Mouse (Mus musculus) MEL (cell line): ENCODE measurements around the gene Slc6a21. TPM values are rescaled to one million over a fixed set of nuclear protein-coding genes. Genes with fewer than 3 reads are reported as not detected.

Experiments used
- DNase-seq: peaks from one replicate; pipeline ENCODE4 v3.0.0; 2011; ENCODE audit warnings: low read depth, low spot score
- H3K27ac ChIP-seq: 2 replicates; pipeline ENCODE4 v1.5.1; 2012; ENCODE audit warnings: low read depth, mild to moderate bottlenecking, control low read depth, low read length, moderate library complexity; ENCODE audit not compliant: control insufficient read depth
- H3K27me3 ChIP-seq, 2 experiments: fragments of 150-350 bp in 1 of 2; sonication (generic) in 1 of 2; 2 replicates each; pipeline ENCODE4 v1.6.1; 2012; ENCODE audit warnings: low read length in 2 of 2, mild to moderate bottlenecking in 2 of 2, improper control_type of control experiment in 1 of 2, moderate library complexity in 1 of 2; ENCODE audit not compliant: insufficient read depth in 2 of 2, control insufficient read depth in 1 of 2
- H3K36me3 ChIP-seq, 2 experiments: 2 replicates each; pipeline ENCODE4 v1.6.1; 2012 to 2014; ENCODE audit warnings: low read length in 2 of 2, improper control_type of control experiment in 1 of 2, inconsistent platforms in 1 of 2, mild to moderate bottlenecking in 1 of 2; ENCODE audit not compliant: insufficient read depth in 2 of 2, control insufficient read depth in 1 of 2
- H3K4me1 ChIP-seq, 2 experiments: fragments of 150-350 bp in 1 of 2; sonication (generic) in 1 of 2; 2 replicates each; pipeline ENCODE4 v1.6.1; 2012; ENCODE audit warnings: low read length in 2 of 2, improper control_type of control experiment in 1 of 2, mild to moderate bottlenecking in 1 of 2; ENCODE audit not compliant: insufficient read depth in 2 of 2, control insufficient read depth in 1 of 2
- H3K4me3 ChIP-seq, 2 experiments: fragments of 150-350 bp in 1 of 2; sonication (generic) in 1 of 2; 2 replicates each; pipeline ENCODE4 v1.5.1; 2012; ENCODE audit warnings: low read depth in 2 of 2, low read length in 2 of 2, mild to moderate bottlenecking in 2 of 2, moderate library complexity in 2 of 2, control low read depth in 1 of 2, improper control_type of control experiment in 1 of 2; ENCODE audit not compliant: control insufficient read depth in 1 of 2, insufficient read depth in 1 of 2
- H3K79me2 ChIP-seq: 2 replicates; pipeline ENCODE4 v1.6.1; 2012; ENCODE audit warnings: mild to moderate bottlenecking, low read length, moderate library complexity; ENCODE audit not compliant: control insufficient read depth, poor library complexity, insufficient read depth
- H3K9ac ChIP-seq: 2 replicates; pipeline ENCODE4 v1.6.1; 2012; ENCODE audit warnings: low read depth, mild to moderate bottlenecking, control low read depth, low read length, moderate library complexity; ENCODE audit not compliant: control insufficient read depth, poor library complexity, severe bottlenecking
- H3K9me3 ChIP-seq: fragments of 150-350 bp; sonication (generic); replicated peaks from 2 replicates; pipeline ENCODE4 v1.6.1; 2012; ENCODE audit warnings: mild to moderate bottlenecking, low read length, improper control_type of control experiment, moderate library complexity; ENCODE audit not compliant: insufficient read depth
- BHLHE40 ChIP-seq: IDR thresholded peaks from 2 replicates; pipeline ENCODE4 v1.6.1; 2012; ENCODE audit warnings: low read depth, mild to moderate bottlenecking, inconsistent platforms, low read length, improper control_type of control experiment, borderline replicate concordance
- CHD1 ChIP-seq: IDR thresholded peaks from 2 replicates; pipeline ENCODE4 v1.6.1; 2012; ENCODE audit warnings: low read depth, mild to moderate bottlenecking, inconsistent platforms, low read length, improper control_type of control experiment
- CHD2 ChIP-seq: IDR thresholded peaks from 2 replicates; pipeline ENCODE4 v1.6.1; 2011; ENCODE audit warnings: low read length, improper control_type of control experiment
- CTCF ChIP-seq, 3 experiments: IDR thresholded peaks in 2 of 3; conservative IDR thresholded peaks in 1 of 3; 2 replicates each; pipeline ENCODE4 v1.5.1; 2011 to 2012; ENCODE audit warnings: low read length in 3 of 3, low read depth in 2 of 3, mild to moderate bottlenecking in 2 of 3, improper control_type of control experiment in 1 of 3, inconsistent platforms in 1 of 3, mixed read lengths in 1 of 3, moderate library complexity in 1 of 3; ENCODE audit not compliant: control insufficient read depth in 1 of 3, insufficient read depth in 1 of 3, poor library complexity in 1 of 3, severe bottlenecking in 1 of 3
- ELF1 ChIP-seq: IDR thresholded peaks from 2 replicates; pipeline ENCODE4 v1.6.1; 2014; ENCODE audit warnings: low read depth, mild to moderate bottlenecking, inconsistent platforms, low read length, improper control_type of control experiment, moderate library complexity
- GATA1 ChIP-seq: IDR thresholded peaks from 2 replicates; pipeline ENCODE4 v1.6.1; 2011; ENCODE audit warnings: low read depth, low read length, improper control_type of control experiment
- JUND ChIP-seq: IDR thresholded peaks from 2 replicates; pipeline ENCODE4 v1.6.1; 2011; ENCODE audit warnings: low read depth, mild to moderate bottlenecking, improper control_type of control experiment, low read length
- KAT2A ChIP-seq: conservative IDR thresholded peaks from 2 replicates; pipeline ENCODE4 v1.6.1; 2012; ENCODE audit warnings: low read depth, low read length, improper control_type of control experiment, inconsistent platforms
- MAFK ChIP-seq: IDR thresholded peaks from 2 replicates; pipeline ENCODE4 v1.6.1; 2011; ENCODE audit warnings: low read depth, mild to moderate bottlenecking, low read length, improper control_type of control experiment, borderline replicate concordance
- MEF2A ChIP-seq: IDR thresholded peaks from 2 replicates; pipeline ENCODE4 v1.6.1; 2014; ENCODE audit warnings: low read depth, mild to moderate bottlenecking, inconsistent platforms, low read length, improper control_type of control experiment; ENCODE audit not compliant: poor library complexity, insufficient replicate concordance, severe bottlenecking; ENCODE audit errors: extremely low read depth
- NELFE ChIP-seq: IDR thresholded peaks from 2 replicates; pipeline ENCODE4 v1.6.1; 2011; ENCODE audit warnings: low read depth, low read length, improper control_type of control experiment
- POLR2AphosphoS2 ChIP-seq: IDR thresholded peaks from 2 replicates; pipeline ENCODE4 v1.6.1; 2011; ENCODE audit warnings: low read length, improper control_type of control experiment
- POLR2AphosphoS5 ChIP-seq: IDR thresholded peaks from 2 replicates; pipeline ENCODE4 v1.6.1; 2012; ENCODE audit warnings: low read depth, borderline replicate concordance, mild to moderate bottlenecking, inconsistent platforms, low read length, moderate library complexity, mixed read lengths
- RAD21 ChIP-seq: IDR thresholded peaks from 2 replicates; pipeline ENCODE4 v1.6.1; 2011; ENCODE audit warnings: mild to moderate bottlenecking, low read depth, low read length, improper control_type of control experiment
- RCOR1 ChIP-seq: IDR thresholded peaks from 2 replicates; pipeline ENCODE4 v1.6.1; 2012; ENCODE audit warnings: low read depth, mild to moderate bottlenecking, inconsistent platforms, low read length, improper control_type of control experiment
- SIN3A ChIP-seq: IDR thresholded peaks from 2 replicates; pipeline ENCODE4 v1.6.1; 2012; ENCODE audit warnings: low read length, improper control_type of control experiment, inconsistent platforms
- SMC3 ChIP-seq: IDR thresholded peaks from 2 replicates; pipeline ENCODE4 v1.6.1; 2011; ENCODE audit warnings: low read depth, low read length, improper control_type of control experiment
- UBTF ChIP-seq: IDR thresholded peaks from 2 replicates; pipeline ENCODE4 v1.6.1; 2012; ENCODE audit warnings: low read depth, mild to moderate bottlenecking, inconsistent platforms, low read length, improper control_type of control experiment, moderate library complexity, borderline replicate concordance; ENCODE audit not compliant: insufficient read depth
- USF1 ChIP-seq: IDR thresholded peaks from 2 replicates; pipeline ENCODE4 v1.6.1; 2014; ENCODE audit warnings: low read depth, mild to moderate bottlenecking, inconsistent platforms, low read length, improper control_type of control experiment, moderate library complexity
- USF2 ChIP-seq, 2 experiments: IDR thresholded peaks; 2 replicates each; pipeline ENCODE4 v1.6.1; 2011 to 2012; ENCODE audit warnings: improper control_type of control experiment in 2 of 2, low read length in 2 of 2, borderline replicate concordance in 1 of 2, inconsistent platforms in 1 of 2, low read depth in 1 of 2, mild to moderate bottlenecking in 1 of 2; ENCODE audit not compliant: insufficient read depth in 1 of 2
- ZKSCAN1 ChIP-seq: IDR thresholded peaks from 2 replicates; pipeline ENCODE4 v1.6.1; 2012; ENCODE audit warnings: low read depth, mild to moderate bottlenecking, inconsistent platforms, low read length, improper control_type of control experiment, moderate library complexity
- ZNF384 ChIP-seq: IDR thresholded peaks from 2 replicates; pipeline ENCODE4 v1.6.1; 2012; ENCODE audit warnings: low read depth, mild to moderate bottlenecking, inconsistent platforms, low read length, improper control_type of control experiment
- polyA plus RNA-seq, 2 experiments: library from polyadenylated mRNA; stranded (reverse) in 1 of 2; unstranded in 1 of 2; fragments of >175 nt in 1 of 2; fragments of >200 nt in 1 of 2; gene quantifications; 2 replicates each; pipeline versions ENCODE4 v1.2.1 to v1.2.4; 2012; ENCODE audit warnings: low replicate concordance in 2 of 2, low read depth in 1 of 2; ENCODE audit not compliant: insufficient read length in 2 of 2, insufficient read depth in 1 of 2, missing spikeins in 1 of 2
- total RNA-seq: library from RNA; depleted of rRNA; stranded (reverse); fragments of 300-350 nt; gene quantifications from 2 replicates; pipeline ENCODE4 v1.2.3, GENCODE M21; 2012

Slc6a21 gene
- total and polyA plus RNA-seq, 3 experiments, result not detected

DNA sequence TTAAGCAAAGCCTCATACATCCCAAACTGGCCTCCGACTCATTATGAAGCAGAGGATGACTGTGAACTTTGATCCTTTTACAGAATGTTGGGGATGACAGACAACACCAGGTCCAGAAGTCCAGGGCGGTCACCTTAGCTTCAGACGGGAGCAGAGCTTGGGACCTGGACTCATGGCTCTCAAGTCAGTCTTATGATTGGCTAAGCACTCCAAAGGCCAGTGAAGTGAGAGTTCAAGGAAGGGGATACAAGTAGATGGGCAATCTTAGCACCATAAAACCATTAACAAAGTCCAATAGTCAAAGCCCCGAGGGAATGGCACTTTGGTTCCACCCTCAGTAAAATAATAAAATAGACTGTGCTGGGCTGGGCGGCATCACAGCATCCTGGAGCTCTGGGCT, 45.8 kb downstream of the Slc6a21 start:
- no peaks in the 10 kb centered on the region for H3K36me3 ChIP-seq
- H3K27ac ChIP-seq, result no peak overlapping the region
- no peak for DNase-seq
- H3K79me2 ChIP-seq, result no peaks in the 10 kb centered on the region
- H3K9ac ChIP-seq, result no peak overlapping the region
- TF ChIP-seq USF2 (IDR thresholded peaks at IDR 0.05; ENCODE audit: borderline replicate concordance in 1 of 2, insufficient read depth in 1 of 2, low read depth in 1 of 2, low read length in 2 of 2) (no peak), KAT2A (no peak), SIN3A (no peak), BHLHE40 (no peak), RCOR1 (no peak), JUND (no peak), POLR2AphosphoS5 (no peak), RAD21 (no peak), USF1 (no peak), GATA1 (no peak), UBTF (no peak), ZNF384 (no peak), POLR2AphosphoS2 (no peak), CHD1 (no peak)
- H3K4me1 ChIP-seq, result no peaks in the 10 kb centered on the region
- H3K27me3 ChIP-seq, result no peaks in the 10 kb centered on the region
- H3K4me3 ChIP-seq, result no peak overlapping the region
- no peaks in the 10 kb centered on the region for H3K9me3 ChIP-seq

DNA sequence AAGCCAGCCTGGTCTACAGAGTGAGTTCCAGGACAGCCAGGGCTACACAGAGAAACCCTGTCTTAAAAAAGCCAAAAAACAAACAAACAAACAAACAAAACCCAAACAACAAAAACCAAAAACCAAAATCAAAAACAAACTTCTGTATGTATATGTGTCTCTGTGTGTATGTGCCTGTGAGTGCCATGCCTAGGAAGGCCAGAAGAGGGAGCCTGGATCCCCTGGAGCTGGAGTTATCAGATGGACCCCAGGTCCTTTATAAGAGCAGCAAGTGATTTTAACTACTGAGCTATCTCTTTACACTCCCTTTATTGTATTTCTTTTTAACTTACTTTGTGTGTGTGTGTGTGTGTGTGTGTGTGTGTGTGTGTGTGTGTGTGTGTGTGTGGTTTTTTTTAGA, 48.5 kb downstream of the Slc6a21 start:
- no peak overlapping the region for H3K4me3 ChIP-seq
- TF ChIP-seq MAFK, result no peak
- TF ChIP-seq CTCF (IDR thresholded peaks at IDR 0.05 in 2 of 3, conservative IDR thresholded peaks at IDR 0.05 in 1 of 3; ENCODE audit: control insufficient read depth in 1 of 3, insufficient read depth in 1 of 3, low read depth in 2 of 3, low read length in 3 of 3, poor library complexity in 1 of 3, severe bottlenecking in 1 of 3), result peak; percentile 24 to 40 (median 33)
- no peak for TF ChIP-seq CHD2
- TF ChIP-seq ZKSCAN1, result no peak
- no peak for TF ChIP-seq SIN3A
- TF ChIP-seq ELF1, result no peak
- TF ChIP-seq SMC3, result no peak
- no peak for TF ChIP-seq MEF2A
- TF ChIP-seq NELFE, result no peak
- TF ChIP-seq, all 39 proteins: peak for 1
- H3K9me3 ChIP-seq, result no peaks in the 10 kb centered on the region
- H3K27ac ChIP-seq, result no peak overlapping the region
- H3K9ac ChIP-seq, result no peak overlapping the region
- no peaks in the 10 kb centered on the region for H3K79me2 ChIP-seq
- H3K27me3 ChIP-seq, result no peaks in the 10 kb centered on the region
- H3K4me1 ChIP-seq, result no peaks in the 10 kb centered on the region
- DNase-seq, result peak; percentile 39
- H3K36me3 ChIP-seq, result no peaks in the 10 kb centered on the region
